Mouse (Mus musculus) erythroid progenitor cell, adult 5-6 weeks (primary cell): ENCODE results near the gene Cldn34c3. TPM values are rescaled to one million over a fixed set of nuclear protein-coding genes. Genes with fewer than 3 reads are reported as not detected.
"Not testable (repeated sequence)": the region's sequence is repeated elsewhere in the genome, so short reads cannot be mapped to it uniquely, and the experiment has no call there.

Experiments used
- ATAC-seq: replicated peaks from 2 replicates; pipeline ENCODE4 v1.8.0; 2016; ENCODE audit warnings: moderate number of reproducible peaks, mild to moderate bottlenecking, moderate TSS enrichment, inconsistent platforms; ENCODE audit not compliant: poor library complexity, low FRiP score, severe bottlenecking
- total RNA-seq, 2 experiments: library from RNA; stranded (forward) in 1 of 2; stranded (reverse) in 1 of 2; fragments of 150-400 nt in 1 of 2; fragments of 186-747, 209-891 nt in 1 of 2; gene quantifications; 2 replicates each; pipeline versions ENCODE4 v1.2.3 to v1.2.4; 2015 to 2017; ENCODE audit warnings: low replicate concordance in 2 of 2

Gene Cldn34c3
- not detected in 2 replicates for total RNA-seq (2015; ENCODE audit: low replicate concordance)
- not detected in 2 replicates for total RNA-seq (2017; ENCODE audit: low replicate concordance)

GRCm38 (mm10) chrX:123793365-123793764 lies at the start of gene Cldn34c3:
Gene Cldn34c3 (plus strand): TSS chrX:123793665.
- ATAC-seq, result not testable (repeated sequence)

Other genes starting within 250 kb of the Cldn34c3 start
- gene Cldn34c2, start 212.0 kb upstream of the Cldn34c3 start, total RNA-seq (2015; ENCODE audit: low replicate concordance), result 4.2 TPM in 1 of 2 replicates, not detected in the other
- 2.6 TPM in 1 of 2 replicates, not detected in the other for gene Cldn34c2, start 212.0 kb upstream of the Cldn34c3 start, total RNA-seq (2017; ENCODE audit: low replicate concordance)
- gene Gm17467, start 88.9 kb upstream of the Cldn34c3 start, total RNA-seq (2015; ENCODE audit: low replicate concordance), result not detected in 2 replicates
- not detected in 2 replicates for gene Gm17467, start 88.9 kb upstream of the Cldn34c3 start, total RNA-seq (2017; ENCODE audit: low replicate concordance)